In the genomic region with DNA sequence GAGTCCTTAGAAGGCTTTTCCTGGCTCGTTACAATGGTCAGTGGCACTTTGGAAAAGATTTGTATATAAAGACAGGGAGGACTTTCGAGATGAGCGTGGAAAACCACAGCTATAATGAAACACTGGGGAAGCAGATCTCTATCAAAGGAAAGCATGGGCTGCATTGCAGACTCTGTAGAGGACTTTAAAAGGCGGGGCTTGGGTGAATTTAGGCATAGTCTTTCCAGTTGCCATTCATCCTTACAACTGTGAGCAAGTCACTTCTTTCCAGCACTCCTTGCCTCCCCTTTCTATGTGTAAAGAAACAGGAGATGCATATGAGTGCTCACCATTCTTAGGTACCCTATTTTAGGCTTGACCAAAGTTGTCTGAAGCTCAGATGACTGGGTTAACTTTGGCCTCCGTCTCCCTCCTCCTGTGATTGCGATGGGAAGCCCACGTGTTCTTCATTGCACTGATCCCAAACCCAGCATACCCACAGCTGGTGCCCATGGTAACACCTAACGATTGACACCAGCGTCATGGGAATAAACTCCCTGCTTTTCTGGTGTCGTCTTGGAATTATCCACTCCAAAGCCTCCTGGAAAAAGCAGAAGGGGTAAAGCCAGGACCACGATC, we compare ENCODE assay signal across 34 mouse cellular contexts. TPM values are rescaled to one million over a fixed set of nuclear protein-coding genes. Genes with fewer than 3 reads are reported as not detected.
"Had no signal": no experiment of that assay in that cellular context is flagged by ENCODE, and none has a peak within 500 bp of the region (broad histone marks: within the 10 kb centered on the region; RNA-seq: fewer than 3 reads in every experiment).

No protein-coding gene starts in this region.

- H3K27me3 ChIP-seq: hindbrain, embryonic 12.5 days; kidney, embryonic 15.5 days; liver, embryonic 13.5 days had no signal

- H3K36me3 ChIP-seq: heart, embryonic 10.5 days; heart, embryonic 12.5 days; hindbrain, embryonic 10.5 days; hindbrain, embryonic 12.5 days; kidney, embryonic 15.5 days; limb, embryonic 10.5 days; limb, embryonic 12.5 days; liver, embryonic 13.5 days had no signal

- DNase-seq: gastrocnemius, postnatal 10 days; gastrocnemius, postnatal 25 days; heart, postnatal 10 days; heart, postnatal 4 days; kidney, adult 11 months; kidney, adult 2 months; kidney, adult 9 months; kidney, postnatal 14 days; kidney, postnatal 36 days; liver; liver, embryonic 13.5 days had no signal

- ATAC-seq: hindbrain, embryonic 16.5 days; intestine, embryonic 16.5 days had no signal

- H3K4me1 ChIP-seq: heart, embryonic 10.5 days; heart, embryonic 12.5 days; hindbrain, embryonic 10.5 days; hindbrain, embryonic 12.5 days; kidney, embryonic 15.5 days; limb, embryonic 10.5 days; limb, embryonic 12.5 days; liver, embryonic 13.5 days had no signal

- H3K4me3 ChIP-seq: heart, embryonic 10.5 days; heart, embryonic 12.5 days; hindbrain, embryonic 10.5 days; hindbrain, embryonic 12.5 days; kidney, embryonic 15.5 days; layer of hippocampus, adult 2 months; left cerebral cortex, adult 2 months; limb, embryonic 10.5 days; limb, embryonic 12.5 days; liver, embryonic 13.5 days had no signal

- H3K27ac ChIP-seq: heart, embryonic 10.5 days; hindbrain, embryonic 10.5 days; hindbrain, embryonic 12.5 days; hindbrain, embryonic 14.5 days; kidney, embryonic 15.5 days; kidney, postnatal 0 days; layer of hippocampus, adult 2 months; left cerebral cortex, adult 2 months; limb, embryonic 10.5 days; limb, embryonic 12.5 days; liver, embryonic 13.5 days had no signal

- H3K9ac ChIP-seq: heart, embryonic 12.5 days; hindbrain, embryonic 12.5 days; hindbrain, embryonic 14.5 days; kidney, embryonic 15.5 days; limb, embryonic 12.5 days; liver, embryonic 13.5 days had no signal

RNA-seq across cellular contexts. Expression of gene Syce1l, which starts 13.8 kb away (rescaled TPM):
- total RNA-seq: gastrocnemius, adult 18-20 months; gastrocnemius, postnatal 10 days; gastrocnemius, postnatal 25 days; heart, adult 8-10 months; heart, postnatal 10 days; heart, postnatal 25 days; heart, postnatal 4 days; left cerebral cortex, postnatal 14 days had no signal
- polyA plus RNA-seq: gonadal fat pad, adult 2 months; heart, embryonic 10.5 days; heart, embryonic 12.5 days; heart, embryonic 14.5 days; heart, embryonic 16.5 days; hindbrain, embryonic 10.5 days; hindbrain, embryonic 14.5 days; intestine, embryonic 14.5 days; intestine, embryonic 16.5 days; kidney, embryonic 15.5 days; kidney, postnatal 0 days; large intestine, adult 2 months; limb, embryonic 10.5 days; limb, embryonic 12.5 days; liver, embryonic 11.5 days; liver, embryonic 13.5 days had no signal
